Mouse (Mus musculus) natural killer cell, adult 2 months (primary cell): ENCODE measurements around the gene Stat1.
A peak's percentile ranks its signal among the peaks of the same experiment; 100 is the strongest.

Source experiments
- DNase-seq, 2 experiments: peaks; one replicate each; pipeline ENCODE4 v3.0.0; 2022; ENCODE audit warnings: low spot score in 2 of 2

The Stat1 gene

GRCm38 (mm10) chr1:52131787-52132377 is 12.6 kb downstream of the Stat1 start:
- no peak for DNase-seq

- no peak for DNase-seq
Observed at GRCm38 (mm10) chr1:52133254-52133653, 14.0 kb downstream of the Stat1 start.

- DNase-seq, result no peak
Observed at GRCm38 (mm10) chr1:52137292-52137691, 18.1 kb downstream of the Stat1 start.

DNA sequence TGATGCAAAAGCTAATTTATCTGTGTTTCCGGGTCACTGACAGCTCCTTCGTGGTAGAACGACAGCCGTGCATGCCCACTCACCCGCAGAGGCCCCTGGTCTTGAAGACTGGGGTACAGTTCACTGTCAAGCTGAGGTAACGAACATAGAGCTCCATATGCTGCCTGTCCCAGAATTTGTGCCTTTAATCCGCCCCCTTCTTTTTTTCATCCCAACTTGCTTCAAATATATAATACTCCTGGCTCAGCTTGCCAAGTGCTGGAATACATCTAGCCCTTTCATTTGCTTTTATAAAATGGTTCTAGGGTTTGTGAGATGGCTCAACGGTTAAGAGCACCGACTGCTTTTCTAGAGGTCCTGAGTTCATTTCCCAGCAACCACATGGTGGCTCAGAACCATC is 21.3 kb downstream of the Stat1 start:
- no peak for DNase-seq

GRCm38 (mm10) chr1:52141482-52141881 is 22.2 kb downstream of the Stat1 start:
- DNase-seq, result no peak

GRCm38 (mm10) chr1:52142117-52142516 is 22.9 kb downstream of the Stat1 start:
- DNase-seq, result no peak

- DNase-seq, result no peak
Observed at GRCm38 (mm10) chr1:52143191-52143590, 24.0 kb downstream of the Stat1 start.

- DNase-seq, result no peak
Observed at GRCm38 (mm10) chr1:52143596-52144156, 24.4 kb downstream of the Stat1 start.

DNA sequence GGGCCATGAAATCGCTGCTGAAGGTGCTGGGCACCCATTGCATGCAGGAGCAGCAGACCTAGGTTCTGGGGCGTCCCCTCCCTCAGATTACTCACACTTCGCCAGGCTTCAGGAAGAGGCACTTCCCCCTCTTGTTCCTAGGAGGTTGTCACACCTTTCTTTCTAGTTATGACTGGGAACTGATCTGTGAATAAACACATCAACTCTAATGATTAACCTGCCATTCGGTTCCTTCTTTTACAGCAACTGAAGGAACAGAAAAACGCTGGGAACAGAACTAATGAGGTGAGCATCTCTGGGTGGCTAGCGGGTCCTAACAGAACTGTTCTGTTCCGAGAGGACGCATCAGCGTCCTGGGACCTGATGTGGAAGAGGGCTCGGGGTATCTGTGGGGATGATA is 25.7 kb downstream of the Stat1 start:
- DNase-seq, result no peak

DNA sequence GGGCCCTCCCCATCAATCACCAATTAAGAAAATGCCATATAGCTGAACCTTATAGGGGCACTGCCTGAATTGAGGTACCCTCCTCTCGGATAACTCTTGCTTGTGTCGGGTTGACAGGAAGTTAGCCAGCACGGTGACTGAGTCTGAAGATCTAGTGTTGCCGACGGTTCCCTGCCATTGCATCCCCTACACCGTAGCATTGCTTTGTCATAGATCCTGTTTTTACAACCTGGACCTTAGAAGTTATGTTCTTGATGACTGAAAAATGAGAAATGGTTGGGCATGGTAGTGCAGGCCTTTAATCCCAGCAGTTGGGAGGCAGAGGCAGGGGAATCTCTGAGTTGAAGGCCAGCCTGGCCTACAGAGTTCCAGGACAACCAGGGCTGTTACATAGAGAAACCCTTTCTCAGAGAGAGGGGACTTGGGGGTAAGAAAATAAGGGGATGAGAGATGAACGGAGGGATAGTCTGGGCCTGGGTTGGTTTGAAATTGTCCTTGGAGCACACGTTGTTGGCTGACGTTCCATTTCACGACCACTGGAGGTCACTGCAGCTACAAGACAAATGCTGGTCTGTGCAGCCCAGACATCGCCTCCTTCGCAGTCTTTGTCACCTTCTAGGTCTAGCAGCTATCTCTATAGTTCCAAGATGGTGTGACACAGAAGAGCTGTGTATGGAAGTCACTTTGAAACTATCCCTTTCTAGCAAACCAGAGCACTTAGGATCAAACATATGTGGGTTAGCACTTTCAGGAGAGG is 27.2 kb downstream of the Stat1 start:
- DNase-seq, result peak in 1 of 2 experiments; percentile 17

DNA sequence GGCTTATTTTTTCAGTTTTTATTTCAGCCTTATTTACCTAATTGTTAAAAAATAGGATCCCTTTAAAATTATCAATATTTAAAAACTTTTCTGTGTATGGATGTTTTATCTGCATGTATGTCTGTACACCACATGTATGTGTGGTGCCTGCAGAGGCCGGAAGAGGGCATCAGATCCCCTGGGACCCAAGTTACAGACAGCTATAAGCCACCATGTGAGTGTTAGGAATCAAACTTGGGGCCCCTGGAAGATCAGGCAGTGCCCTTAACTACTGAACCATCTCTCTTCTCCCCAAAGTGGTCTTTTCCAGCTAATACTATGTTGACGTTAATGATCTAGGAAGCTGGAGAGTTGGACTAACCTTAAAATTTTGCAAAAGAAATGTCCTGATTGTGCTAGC is 28.2 kb downstream of the Stat1 start:
- DNase-seq, result no peak

DNA sequence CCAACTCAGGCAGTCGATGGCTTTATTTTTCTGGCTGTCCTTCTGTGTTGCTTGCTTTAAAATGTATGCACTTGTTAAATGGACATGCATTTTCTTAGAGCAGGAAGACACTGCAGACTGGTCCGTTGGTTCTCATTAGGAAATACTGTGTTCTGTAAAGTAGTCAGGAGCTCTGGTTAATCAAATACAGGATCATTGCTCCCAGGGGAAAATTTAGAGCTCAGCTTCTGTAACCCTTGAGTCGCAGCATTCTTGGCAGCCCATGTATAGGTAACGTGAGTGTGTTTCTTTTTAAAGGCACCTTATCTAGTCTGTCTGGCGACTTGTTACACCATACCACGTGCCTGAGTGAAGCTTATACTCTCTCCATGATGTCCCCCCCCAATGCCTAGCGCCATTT is 28.9 kb downstream of the Stat1 start:
- no peak for DNase-seq

DNA sequence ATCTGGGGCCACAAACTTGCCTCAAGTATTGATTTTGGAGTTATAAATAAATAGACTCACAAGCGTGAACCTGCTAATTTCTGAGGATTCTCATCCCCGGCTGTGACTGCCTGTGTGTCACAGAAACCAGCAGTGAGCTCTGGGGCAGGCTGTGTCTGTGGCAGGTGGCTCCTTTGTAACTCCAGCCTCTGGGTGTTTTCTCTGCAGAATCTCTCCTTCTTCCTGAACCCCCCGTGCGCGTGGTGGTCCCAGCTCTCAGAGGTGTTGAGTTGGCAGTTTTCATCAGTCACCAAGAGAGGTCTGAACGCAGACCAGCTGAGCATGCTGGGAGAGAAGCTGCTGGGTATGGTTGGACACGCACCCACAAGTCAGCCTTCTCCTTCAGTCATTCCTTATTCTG is 29.5 kb downstream of the Stat1 start:
- DNase-seq, result no peak

DNA sequence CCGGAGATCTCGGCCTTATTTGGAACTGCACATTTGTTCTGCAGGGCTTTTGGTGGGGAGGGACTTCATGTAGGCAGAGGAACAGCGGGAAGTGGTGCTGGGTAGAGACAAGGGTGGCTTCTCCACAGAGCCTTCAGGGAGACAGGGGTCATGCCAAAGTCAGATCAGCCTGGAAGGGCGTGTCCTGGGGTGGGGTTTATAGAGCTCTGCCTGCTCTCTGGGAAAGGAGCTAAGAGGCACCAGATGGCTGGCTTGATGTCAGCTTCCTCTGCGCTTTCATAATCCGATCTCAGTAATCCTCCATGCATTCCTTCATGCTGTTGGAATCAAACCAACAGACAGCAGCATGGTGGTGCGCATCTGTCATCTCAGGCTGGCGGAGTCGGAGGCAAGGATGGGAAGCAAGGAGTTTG is 30.7 kb downstream of the Stat1 start:
- DNase-seq, result no peak

GRCm38 (mm10) chr1:52150676-52151075 is 31.4 kb downstream of the Stat1 start:
- no peak for DNase-seq

GRCm38 (mm10) chr1:52151166-52151565 is 31.9 kb downstream of the Stat1 start:
- no peak for DNase-seq

DNA sequence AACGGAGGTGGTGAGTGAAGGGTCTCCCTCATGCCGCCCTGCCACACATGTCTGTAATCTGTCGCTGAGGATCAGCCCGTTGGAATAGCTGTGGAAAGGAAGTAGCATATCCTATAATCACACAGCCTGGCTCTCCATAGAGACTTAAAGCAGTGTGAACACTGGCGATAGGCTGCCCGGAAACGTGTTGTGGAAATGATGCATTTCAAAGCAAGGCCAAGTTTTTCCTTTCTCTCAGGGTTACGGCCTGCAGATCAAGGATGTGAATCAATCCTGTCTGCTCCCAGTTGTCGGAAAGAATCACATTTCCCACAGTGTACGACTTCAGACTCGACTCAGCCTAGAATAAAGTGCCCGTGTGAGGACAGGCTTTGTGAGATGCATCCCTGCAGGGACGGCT is 33.1 kb downstream of the Stat1 start:
- no peak for DNase-seq

- no peak for DNase-seq
Observed at GRCm38 (mm10) chr1:52152936-52153335, 33.7 kb downstream of the Stat1 start.

DNA sequence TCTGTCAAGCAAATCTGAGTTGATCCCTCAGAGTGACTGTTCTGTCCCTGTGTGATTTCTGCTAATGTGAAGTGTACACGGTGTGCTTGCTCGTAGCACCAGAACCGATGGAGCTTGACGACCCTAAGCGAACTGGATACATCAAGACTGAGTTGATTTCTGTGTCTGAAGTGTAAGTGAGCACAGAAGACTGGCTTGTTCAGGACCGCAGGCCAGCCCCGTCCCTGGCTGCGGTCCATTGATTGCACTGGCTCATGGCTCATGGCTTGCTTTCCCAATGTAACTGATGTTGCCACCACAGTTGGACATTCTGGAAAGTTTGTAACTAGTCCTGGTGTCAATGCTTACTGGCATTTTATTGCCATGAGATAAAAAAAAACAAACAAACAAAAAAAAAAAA is 35.6 kb downstream of the Stat1 start:
- DNase-seq, result no peak

DNA sequence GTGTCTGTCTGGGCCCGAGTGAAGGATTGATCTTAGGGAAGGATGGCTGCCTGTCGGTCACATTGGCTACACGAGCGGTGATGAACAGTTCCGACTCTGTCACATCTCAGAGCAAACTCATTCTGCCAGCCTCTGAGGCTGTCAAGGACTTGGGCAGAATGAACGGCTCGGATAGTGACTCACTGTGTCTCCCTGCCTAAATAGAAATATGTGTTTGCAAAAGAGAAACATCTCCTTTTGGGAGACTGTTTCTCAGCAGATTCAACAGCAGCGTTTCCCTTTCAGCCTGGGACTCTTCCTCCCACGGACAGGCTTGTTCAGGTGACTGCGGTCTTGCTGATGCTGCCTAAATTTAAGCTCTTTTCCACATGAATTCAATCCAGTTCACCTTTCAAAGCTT is 37.1 kb downstream of the Stat1 start:
- no peak for DNase-seq

DNA sequence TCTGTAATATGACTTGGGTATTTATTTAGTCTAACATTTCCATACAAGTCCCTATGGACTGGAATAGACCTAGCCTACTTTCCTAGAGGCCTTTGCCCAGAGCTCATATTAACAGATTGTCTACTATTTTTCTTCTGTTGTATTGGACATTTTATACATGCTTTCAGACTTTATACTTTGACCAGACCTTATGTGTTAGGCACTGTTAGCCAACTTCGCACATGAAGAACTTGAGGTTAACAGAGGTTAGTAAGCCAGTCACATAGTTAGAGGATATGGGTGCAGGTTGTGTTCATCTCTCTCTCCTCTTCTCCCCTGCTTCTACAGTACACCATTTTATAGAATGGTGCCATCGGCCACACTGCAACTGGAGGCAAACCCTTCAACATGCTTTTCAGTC is 38.8 kb downstream of the Stat1 start:
- DNase-seq, result no peak

- DNase-seq, result no peak
Observed at GRCm38 (mm10) chr1:52158490-52159381, 39.5 kb downstream of the Stat1 start.
